Mouse (Mus musculus): ENCODE data around the gene Rgs12. TPM values are rescaled to one million over a fixed set of nuclear protein-coding genes. Genes with fewer than 3 reads are reported as not detected.

Rgs12 gene
- polyA plus RNA-seq, 1 experiment from 2014 or later: 54.9 TPM

DNA sequence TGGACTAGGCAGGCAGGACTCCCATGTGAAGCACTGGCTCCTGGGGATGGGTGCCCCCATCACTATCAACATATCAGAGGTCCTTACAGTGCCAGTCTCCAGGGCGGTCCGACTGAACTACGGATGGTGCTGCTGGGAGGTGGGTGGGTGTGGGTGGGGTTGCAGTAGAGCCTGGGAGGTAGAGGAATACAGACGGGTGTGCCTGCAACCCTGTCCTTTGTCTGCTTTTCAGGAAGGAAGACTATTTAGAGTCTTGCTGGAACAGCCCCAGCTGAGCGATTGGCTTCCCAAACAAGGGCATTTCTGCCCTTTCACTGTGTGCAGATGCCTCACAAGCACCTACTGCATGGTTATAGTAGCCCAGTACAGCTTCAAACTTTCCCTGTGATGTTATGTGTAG is 19.1 kb downstream of the Rgs12 start:
- H3K4me2 ChIP-seq: no peak overlapping the region
- 77% methylated on average over 5 of the region's 5 CpGs for WGBS
- H3K27ac ChIP-seq: 0 out of 2 replicates have a peak overlapping the region, but pooled peaks have one; percentile 12
- ATAC-seq (ENCODE audit: low FRiP score): no peak
- H3K36me3 ChIP-seq: peaks cover 59% of the 10 kb centered on the region
- H3K9ac ChIP-seq: no peak overlapping the region
- no peak overlapping the region for H3K4me3 ChIP-seq
- no peaks in the 10 kb centered on the region for H3K9me3 ChIP-seq
- peaks cover 9% of the 10 kb centered on the region; the same call in 1 of the 2 replicates for H3K4me1 ChIP-seq (replicated peaks)
- H3K27me3 ChIP-seq: no peaks in the 10 kb centered on the region

DNA sequence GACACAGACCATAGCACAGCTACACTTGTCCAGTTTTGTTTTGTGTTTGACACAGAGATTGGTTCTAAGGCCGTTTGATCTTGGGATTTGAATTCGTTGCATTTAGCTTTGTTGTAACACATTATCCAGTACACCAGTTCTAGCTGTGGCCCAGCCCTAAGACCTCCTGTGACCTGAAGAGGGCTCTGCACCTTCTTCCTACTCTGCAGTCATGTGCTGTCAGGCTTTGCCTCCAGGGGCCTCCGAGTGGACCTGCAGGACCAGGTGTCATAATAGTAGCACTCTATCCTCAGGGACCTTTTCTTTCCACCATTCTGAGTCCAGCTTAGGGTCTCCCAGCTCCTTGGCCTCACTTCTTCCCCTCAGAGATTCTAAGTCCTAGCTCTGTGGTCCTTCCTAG is 23.2 kb downstream of the Rgs12 start:
- no peak for ATAC-seq (ENCODE audit: low FRiP score)
- H3K27me3 ChIP-seq: no peaks in the 10 kb centered on the region
- no peaks in the 10 kb centered on the region for H3K9me3 ChIP-seq
- H3K4me1 ChIP-seq (replicated peaks): peaks cover 9% of the 10 kb centered on the region; the same call in 1 of the 2 replicates
- WGBS: 86% methylated on average over 3 of the region's 3 CpGs
- H3K4me3 ChIP-seq: no peak overlapping the region
- H3K9ac ChIP-seq: no peak overlapping the region
- peaks cover 61% of the 10 kb centered on the region for H3K36me3 ChIP-seq
- no peak overlapping the region for H3K27ac ChIP-seq
- no peak overlapping the region for H3K4me2 ChIP-seq

DNA sequence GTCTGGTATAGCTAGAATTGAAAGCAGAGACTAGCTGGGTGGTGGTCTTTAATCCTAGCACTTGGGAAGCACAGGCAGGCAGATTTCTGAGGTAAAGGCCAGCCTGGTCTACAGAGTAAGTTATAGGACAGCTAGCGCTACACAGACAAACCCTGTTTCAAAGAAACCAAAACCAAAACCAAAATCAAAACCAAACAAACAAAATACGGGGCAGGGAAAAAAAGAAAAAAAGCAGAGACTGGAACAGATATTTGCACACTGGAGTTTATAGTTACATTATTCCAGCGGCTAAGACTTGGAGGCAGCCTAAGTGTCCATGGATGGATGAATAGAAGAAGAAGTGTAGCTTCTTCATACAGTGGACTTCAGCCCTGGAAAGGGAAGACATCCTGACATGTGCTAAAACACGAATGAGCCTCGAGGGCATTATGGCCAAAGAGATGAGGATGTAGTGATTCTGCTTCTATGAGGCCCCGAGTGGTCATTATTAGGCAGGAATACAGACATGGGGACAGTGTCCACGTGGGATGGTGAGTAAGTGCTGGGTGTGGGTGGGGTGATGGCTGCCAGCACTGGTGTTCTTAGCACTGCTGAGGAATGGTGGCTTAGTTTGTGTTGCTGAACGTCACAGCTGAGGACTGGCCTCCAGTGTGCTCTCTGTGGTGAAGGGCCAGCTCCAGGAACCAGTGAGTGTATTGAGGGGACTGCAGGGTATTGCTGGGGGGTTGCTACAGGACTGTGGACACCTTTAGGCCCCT is 24.5 kb downstream of the Rgs12 start:
- ATAC-seq (ENCODE audit: low FRiP score): no peak
- Histone ChIP-seq H3K4me3 (no peak overlapping the region), H3K9me3 (no peaks in the 10 kb centered on the region), H3K4me2 (no peak overlapping the region), H3K4me1 (replicated peaks) (peaks cover 4% of the 10 kb centered on the region), H3K27me3 (no peaks in the 10 kb centered on the region), H3K27ac (no peak overlapping the region), H3K9ac (no peak overlapping the region), H3K36me3 (peaks cover 57% of the 10 kb centered on the region)
- 86% methylated on average over 8 of the region's 8 CpGs for WGBS

DNA sequence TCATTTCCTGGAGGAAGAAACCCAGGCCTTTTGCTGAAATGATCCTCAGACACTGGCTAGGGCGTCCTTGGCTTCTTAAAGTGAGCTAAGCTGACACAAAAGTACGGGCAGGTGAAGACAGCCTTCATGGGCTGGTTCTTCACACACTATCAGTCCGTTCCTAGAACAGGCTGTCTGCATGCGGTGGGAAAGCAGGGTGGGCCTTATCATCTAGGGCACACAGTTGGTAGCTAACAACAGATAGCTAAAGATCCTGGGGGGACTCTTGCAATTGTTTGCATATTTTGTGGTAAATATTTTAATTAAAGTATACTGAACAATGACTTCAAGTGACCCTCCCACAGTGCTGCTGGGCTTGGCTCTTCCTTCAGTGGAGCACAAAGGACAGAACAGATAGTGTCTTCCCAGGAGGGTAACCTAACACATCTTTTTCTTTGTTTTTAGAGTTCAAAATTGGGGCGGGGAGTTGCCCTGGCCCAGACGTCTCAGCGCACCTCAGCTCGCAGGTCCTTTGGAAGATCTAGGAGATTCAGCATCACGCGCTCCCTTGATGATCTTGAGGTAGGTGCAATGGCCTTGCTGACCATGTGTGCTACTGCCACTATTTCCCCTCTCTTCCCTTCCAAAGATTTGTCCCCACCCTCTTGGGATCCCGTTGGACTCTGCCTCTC is 25.7 kb downstream of the Rgs12 start:
- H3K9ac ChIP-seq: no peak overlapping the region
- no peaks in the 10 kb centered on the region for H3K9me3 ChIP-seq
- H3K4me3 ChIP-seq: no peak overlapping the region
- H3K27ac ChIP-seq: no peak overlapping the region
- H3K4me1 ChIP-seq (replicated peaks): peaks cover 8% of the 10 kb centered on the region
- ATAC-seq (ENCODE audit: low FRiP score): no peak
- no peaks in the 10 kb centered on the region for H3K27me3 ChIP-seq
- H3K4me2 ChIP-seq: no peak overlapping the region
- WGBS: 88% methylated on average over 11 of the region's 11 CpGs
- peaks cover 55% of the 10 kb centered on the region for H3K36me3 ChIP-seq

GRCm38 (mm10) chr5:34976540-34977292 is 27.5 kb downstream of the Rgs12 start:
- Histone ChIP-seq H3K4me3 (no peak overlapping the region), H3K9me3 (no peaks in the 10 kb centered on the region), H3K27ac (no peak overlapping the region), H3K27me3 (no peaks in the 10 kb centered on the region), H3K9ac (no peak overlapping the region), H3K4me2 (no peak overlapping the region), H3K36me3 (peaks cover 49% of the 10 kb centered on the region), H3K4me1 (replicated peaks) (peaks cover 12% of the 10 kb centered on the region)
- no peak for ATAC-seq (ENCODE audit: low FRiP score)
- WGBS: 90% methylated on average over 9 of the region's 9 CpGs

GRCm38 (mm10) chr5:34980099-34980498 is 30.9 kb downstream of the Rgs12 start:
- Histone ChIP-seq H3K27me3 (no peaks in the 10 kb centered on the region), H3K36me3 (peaks cover 60% of the 10 kb centered on the region), H3K27ac (no peak overlapping the region), H3K4me3 (no peak overlapping the region), H3K9ac (no peak overlapping the region), H3K4me2 (no peak overlapping the region), H3K4me1 (replicated peaks) (peaks cover 13% of the 10 kb centered on the region), H3K9me3 (no peaks in the 10 kb centered on the region)
- ATAC-seq (ENCODE audit: low FRiP score): no peak
- WGBS: 73% methylated on average over 6 of the region's 6 CpGs

GRCm38 (mm10) chr5:34981734-34982133 is 32.5 kb downstream of the Rgs12 start:
- no peak for ATAC-seq (ENCODE audit: low FRiP score)
- H3K9ac ChIP-seq: no peak overlapping the region
- no peak overlapping the region for H3K4me2 ChIP-seq
- peaks cover 48% of the 10 kb centered on the region for H3K36me3 ChIP-seq
- peaks cover 13% of the 10 kb centered on the region for H3K4me1 ChIP-seq (replicated peaks)
- no peak overlapping the region for H3K27ac ChIP-seq
- H3K27me3 ChIP-seq: no peaks in the 10 kb centered on the region
- 54% methylated on average over 3 of the region's 3 CpGs for WGBS
- no peaks in the 10 kb centered on the region for H3K9me3 ChIP-seq
- H3K4me3 ChIP-seq: no peak overlapping the region

DNA sequence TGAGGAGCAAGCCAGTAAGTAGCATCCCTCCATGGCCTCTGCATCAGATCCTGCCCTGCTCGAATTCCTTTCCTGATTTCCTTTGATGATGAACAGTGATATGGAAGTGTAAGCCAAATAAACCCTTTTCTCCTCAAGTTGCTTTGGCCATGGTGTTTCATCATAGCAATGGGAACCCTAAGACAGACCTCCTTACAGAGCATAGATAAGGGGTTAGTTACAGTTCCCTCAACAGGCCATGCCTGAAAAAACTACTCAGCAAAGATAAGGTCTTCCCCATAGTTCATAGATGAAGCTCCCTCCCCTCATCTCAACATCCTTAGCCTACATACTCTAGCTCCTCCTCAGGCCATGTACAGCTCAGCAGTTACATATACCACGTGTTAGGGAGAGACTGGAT is 35.7 kb downstream of the Rgs12 start:
- no peaks in the 10 kb centered on the region for H3K9me3 ChIP-seq
- 73% methylated on average over 2 of the region's 2 CpGs for WGBS
- no peak overlapping the region for H3K4me3 ChIP-seq
- H3K9ac ChIP-seq: no peak overlapping the region
- H3K27me3 ChIP-seq: no peaks in the 10 kb centered on the region
- H3K4me2 ChIP-seq: no peak overlapping the region
- H3K27ac ChIP-seq: no peak overlapping the region
- H3K4me1 ChIP-seq (replicated peaks): peaks cover 22% of the 10 kb centered on the region
- ATAC-seq (ENCODE audit: low FRiP score): no peak
- peaks cover 38% of the 10 kb centered on the region for H3K36me3 ChIP-seq

GRCm38 (mm10) chr5:34985867-34986266 is 36.6 kb downstream of the Rgs12 start:
- peaks cover 38% of the 10 kb centered on the region for H3K36me3 ChIP-seq
- H3K27ac ChIP-seq: no peak overlapping the region
- no peak overlapping the region for H3K9ac ChIP-seq
- no peaks in the 10 kb centered on the region for H3K9me3 ChIP-seq
- no peak overlapping the region for H3K4me2 ChIP-seq
- no peak for ATAC-seq (ENCODE audit: low FRiP score)
- H3K4me1 ChIP-seq (replicated peaks): peaks cover 21% of the 10 kb centered on the region
- 41% methylated on average over 2 of the region's 2 CpGs for WGBS
- no peak overlapping the region for H3K4me3 ChIP-seq
- no peaks in the 10 kb centered on the region for H3K27me3 ChIP-seq

GRCm38 (mm10) chr5:34987396-34987795 is 38.2 kb downstream of the Rgs12 start:
- Histone ChIP-seq H3K27ac (no peak overlapping the region), H3K4me2 (no peak overlapping the region), H3K4me3 (no peak overlapping the region), H3K9me3 (no peaks in the 10 kb centered on the region), H3K4me1 (replicated peaks) (peaks cover 18% of the 10 kb centered on the region), H3K36me3 (peaks cover 36% of the 10 kb centered on the region), H3K9ac (no peak overlapping the region), H3K27me3 (no peaks in the 10 kb centered on the region)
- 85% methylated on average over 2 of the region's 2 CpGs for WGBS
- no peak for ATAC-seq (ENCODE audit: low FRiP score)

- ATAC-seq (ENCODE audit: low FRiP score): no peak
- peak overlapping the region; percentile 27; the same call in 1 of the 2 replicates for H3K27ac ChIP-seq
- 84% methylated on average over 5 of the region's 5 CpGs for WGBS
These were observed 39.4 kb downstream of the Rgs12 start for GRCm38 (mm10) chr5:34988690-34989089.

DNA sequence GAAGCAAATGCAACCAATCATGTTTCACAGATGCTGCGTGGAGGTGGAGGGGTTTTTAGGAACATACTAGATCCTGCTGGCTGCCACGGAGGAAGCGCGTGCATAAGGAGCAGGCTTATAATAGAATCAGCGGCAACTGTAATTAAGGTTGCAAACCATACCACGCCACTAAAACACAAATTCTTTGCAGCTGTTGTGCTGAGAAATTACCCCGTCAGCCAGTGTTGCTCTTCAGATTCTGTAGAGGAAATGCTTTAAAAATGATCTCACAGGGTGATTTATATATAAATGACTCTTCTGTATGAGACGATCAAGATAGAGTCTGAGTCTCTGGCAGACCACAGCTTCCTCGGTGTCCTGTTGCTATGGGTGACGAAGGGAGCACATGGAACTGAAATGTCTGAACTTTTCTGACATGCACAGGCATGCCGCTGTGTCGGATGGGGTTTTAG is 40.1 kb downstream of the Rgs12 start:
- WGBS: 64% methylated on average over 12 of the region's 12 CpGs
- Histone ChIP-seq H3K4me2 (no peak overlapping the region), H3K27me3 (no peaks in the 10 kb centered on the region), H3K9ac (no peak overlapping the region), H3K27ac (peak overlapping the region; percentile 27; the same call in 1 of the 2 replicates), H3K9me3 (no peaks in the 10 kb centered on the region), H3K4me3 (no peak overlapping the region), H3K36me3 (peaks cover 18% of the 10 kb centered on the region), H3K4me1 (replicated peaks) (peaks cover 18% of the 10 kb centered on the region)
- no peak for ATAC-seq (ENCODE audit: low FRiP score)

More at GRCm38 (mm10) chr5:34988690-34989089, 39.4 kb downstream of the Rgs12 start:
- Histone ChIP-seq H3K4me3 (no peak overlapping the region), H3K4me1 (replicated peaks) (peaks cover 18% of the 10 kb centered on the region), H3K4me2 (no peak overlapping the region), H3K27me3 (no peaks in the 10 kb centered on the region), H3K9me3 (no peaks in the 10 kb centered on the region), H3K9ac (no peak overlapping the region), H3K36me3 (peaks cover 24% of the 10 kb centered on the region)

All from hindbrain, embryonic 13.5 days (tissue).